Mouse (Mus musculus) lung, postnatal 4 days (tissue): ENCODE results near the gene Pld4.

Experiments
- DNase-seq, 2 experiments: peaks; one replicate each; pipeline ENCODE4 v3.0.0; 2021

Pld4 gene

DNA sequence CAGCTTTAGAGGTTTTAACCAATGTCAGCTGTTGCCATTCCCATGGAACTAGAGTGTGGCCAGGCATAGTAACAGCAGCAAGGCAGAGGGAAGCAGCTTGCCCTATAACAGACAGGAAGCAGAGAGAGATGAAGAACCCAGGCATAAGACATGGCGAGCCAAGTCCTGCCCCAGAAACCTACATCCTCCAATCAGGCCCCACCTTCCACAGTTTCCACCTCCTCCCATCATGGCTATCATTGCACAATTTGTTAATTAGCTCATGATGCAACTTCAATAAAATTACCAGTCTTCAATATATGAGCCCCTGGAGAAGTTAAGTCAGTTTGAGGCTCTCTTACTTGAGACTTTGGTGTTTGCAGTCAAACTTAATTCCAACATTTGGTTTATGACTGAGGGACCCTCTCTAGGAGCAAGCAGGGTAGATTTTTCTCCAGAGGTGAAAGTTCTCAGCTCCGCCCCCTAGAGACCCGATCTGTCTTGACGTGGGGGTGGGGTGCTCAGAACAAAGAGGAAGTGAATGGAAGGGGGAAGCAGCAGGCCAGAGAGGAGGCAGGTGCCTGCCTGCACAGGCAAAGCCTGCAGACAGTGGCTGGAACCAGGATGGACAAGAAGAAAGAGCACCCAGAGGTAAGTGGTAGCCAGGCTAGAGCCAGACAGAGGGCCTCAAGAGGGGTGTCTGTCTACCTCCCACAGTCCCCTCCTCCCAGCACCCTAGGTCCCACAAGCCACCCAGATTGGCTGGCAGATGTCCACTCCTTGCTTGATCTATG lies at the start of gene Pld4:
Gene Pld4 (plus strand): TSS at position 502 of the 773 bp plus-strand sequence.
- peak; percentile 24 to 53 for DNase-seq

DNA sequence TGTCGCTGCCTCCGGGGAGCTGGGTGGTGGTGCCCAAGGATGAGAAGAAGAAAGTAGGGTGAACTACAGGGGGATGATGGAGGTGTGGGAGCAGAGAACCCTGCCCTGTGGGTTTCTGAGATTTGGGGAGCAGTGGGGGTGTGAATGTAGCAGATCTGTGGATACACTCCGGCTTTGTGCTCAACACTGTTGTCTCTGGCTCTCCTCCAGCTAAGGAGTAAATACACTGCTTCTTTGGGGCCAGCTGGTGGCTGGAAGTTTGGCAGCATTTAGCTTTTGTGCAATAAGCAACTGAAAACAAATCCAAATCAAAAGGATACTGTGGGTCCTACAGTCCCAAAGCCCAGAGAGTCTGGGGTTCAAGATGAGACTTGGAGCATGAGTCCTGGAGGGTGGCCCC lies 46.5 kb upstream of the Pld4 start:
- DNase-seq, result peak; percentile 38 to 58

DNA sequence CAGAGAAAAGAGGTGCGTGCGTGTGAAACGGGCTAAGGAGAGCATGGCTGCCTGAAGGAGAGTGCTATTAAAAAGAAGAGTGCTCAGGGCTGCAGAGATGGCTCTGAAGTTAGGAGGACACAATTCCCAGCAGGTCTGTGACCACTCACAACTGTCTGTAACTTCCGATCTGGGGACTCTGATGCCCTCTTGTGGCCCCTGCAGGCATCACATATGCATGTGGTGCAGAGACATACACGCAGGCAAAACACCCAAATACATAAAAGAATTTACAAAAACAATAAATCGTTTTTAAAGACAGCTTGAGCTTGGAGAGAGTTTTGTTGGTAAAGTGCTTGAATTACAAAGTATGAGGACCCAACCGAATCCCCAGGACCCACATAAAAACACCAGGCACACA lies 43.3 kb upstream of the Pld4 start:
- DNase-seq, result peak; percentile 63 to 71

DNA sequence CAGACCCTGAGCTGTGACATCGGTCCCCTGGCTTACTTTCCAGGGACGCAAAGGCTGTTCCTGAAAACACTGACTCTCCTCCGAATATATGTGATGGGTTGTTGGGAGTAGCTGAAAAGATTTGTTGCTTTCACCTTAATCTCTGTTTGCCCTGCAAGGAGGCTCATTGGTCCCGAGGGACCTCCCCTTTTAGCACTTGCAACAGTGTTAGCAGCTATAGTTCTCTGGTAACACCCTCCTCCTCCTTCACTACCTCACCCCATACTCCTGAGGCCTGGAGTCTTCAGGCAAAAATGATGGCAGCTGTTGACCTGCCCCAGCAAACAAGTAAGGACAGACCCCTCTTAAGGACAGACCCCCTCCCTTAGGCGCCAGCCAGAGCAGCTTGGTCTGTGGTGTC lies 41.5 kb upstream of the Pld4 start:
- no peak for DNase-seq

DNA sequence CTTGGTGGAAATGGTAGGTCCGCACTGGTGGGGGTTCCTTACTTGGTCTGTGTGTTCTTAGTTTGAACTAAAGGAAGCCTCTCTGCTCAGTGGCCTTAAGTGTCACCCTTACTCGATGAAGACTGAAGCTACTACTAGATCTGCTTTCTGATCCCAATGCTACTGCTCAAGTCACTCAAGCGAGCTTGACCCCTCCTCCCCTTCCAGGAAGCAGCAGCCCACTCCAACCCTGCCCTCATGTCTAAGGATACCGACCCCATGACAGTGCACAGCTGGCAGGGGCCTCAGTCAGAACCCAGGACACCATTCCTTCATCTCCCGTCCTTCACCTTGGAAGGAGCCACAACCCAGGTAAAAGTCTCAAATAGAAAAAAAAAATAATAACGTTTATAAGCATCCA lies 40.2 kb upstream of the Pld4 start, which contains the start of gene Cep170b:
Gene Cep170b (plus strand): TSS at position 240 of the 400 bp plus-strand sequence.
- DNase-seq, result no peak

DNA sequence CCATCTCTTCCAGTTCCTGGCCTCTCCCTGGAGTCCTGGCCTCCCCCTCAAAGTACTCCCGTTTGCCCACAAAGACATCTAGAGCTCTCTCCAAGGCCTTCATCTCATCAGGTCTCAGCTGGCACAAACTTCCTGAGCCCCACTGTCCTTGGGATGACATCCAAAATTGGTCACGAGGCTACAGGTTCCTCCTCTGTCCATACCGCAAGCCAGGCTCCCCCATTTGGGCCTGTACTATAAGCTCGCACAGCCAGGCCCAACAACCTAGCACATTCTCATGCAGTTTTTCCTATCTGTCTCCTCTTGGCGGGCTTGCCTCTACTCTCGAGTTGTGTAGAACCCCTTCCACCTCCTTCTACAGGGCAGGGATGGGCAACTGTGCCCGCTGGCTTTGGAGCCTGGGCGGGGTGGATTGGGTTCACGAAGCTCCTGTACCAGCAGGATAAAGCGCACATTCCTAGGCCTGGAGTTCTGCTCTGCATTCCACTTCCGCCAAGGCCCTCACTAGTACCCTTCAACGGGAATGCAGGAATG lies 39.5 kb upstream of the Pld4 start:
- DNase-seq, result no peak

DNA sequence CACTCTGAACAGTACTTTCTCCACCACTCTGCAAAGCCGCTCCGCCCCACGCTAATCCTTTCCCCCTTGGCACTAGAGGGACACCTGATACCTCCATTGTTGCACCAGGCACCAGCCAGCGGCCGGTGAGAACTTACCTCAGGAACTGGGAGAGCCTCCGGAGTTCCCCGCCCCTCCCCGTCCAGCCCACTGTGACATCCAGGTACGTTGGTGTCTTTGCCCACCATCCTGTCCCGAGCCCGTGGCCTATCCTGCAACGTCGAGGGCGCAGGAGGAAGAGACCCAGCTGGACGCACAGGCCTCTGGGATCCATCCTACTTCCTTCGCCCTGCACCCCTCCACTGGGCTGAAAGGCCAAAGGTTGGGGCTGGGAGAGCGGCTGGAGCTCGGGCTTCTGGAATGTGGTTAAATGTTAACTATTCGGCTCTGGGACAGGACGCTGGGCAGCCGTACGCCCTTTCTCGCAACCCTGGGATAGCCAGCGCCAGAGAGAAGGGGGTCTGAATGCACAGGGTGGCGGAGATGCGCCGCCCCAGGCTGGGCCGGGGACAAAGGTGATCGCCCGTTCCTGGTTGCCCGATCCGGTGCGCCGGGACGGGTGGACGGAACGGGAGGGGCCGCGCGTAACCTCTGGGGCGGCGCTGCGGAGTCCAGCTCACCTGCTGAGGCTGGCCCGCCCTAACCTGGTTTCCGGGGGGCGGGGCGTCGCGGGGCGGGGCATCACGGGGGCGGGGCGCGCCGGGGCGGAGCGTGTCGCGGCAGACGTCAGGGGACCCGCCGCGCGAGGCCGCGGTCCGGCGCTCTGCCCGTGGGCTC lies 38.8 kb upstream of the Pld4 start:
- peak; percentile 75 to 90 for DNase-seq

DNA sequence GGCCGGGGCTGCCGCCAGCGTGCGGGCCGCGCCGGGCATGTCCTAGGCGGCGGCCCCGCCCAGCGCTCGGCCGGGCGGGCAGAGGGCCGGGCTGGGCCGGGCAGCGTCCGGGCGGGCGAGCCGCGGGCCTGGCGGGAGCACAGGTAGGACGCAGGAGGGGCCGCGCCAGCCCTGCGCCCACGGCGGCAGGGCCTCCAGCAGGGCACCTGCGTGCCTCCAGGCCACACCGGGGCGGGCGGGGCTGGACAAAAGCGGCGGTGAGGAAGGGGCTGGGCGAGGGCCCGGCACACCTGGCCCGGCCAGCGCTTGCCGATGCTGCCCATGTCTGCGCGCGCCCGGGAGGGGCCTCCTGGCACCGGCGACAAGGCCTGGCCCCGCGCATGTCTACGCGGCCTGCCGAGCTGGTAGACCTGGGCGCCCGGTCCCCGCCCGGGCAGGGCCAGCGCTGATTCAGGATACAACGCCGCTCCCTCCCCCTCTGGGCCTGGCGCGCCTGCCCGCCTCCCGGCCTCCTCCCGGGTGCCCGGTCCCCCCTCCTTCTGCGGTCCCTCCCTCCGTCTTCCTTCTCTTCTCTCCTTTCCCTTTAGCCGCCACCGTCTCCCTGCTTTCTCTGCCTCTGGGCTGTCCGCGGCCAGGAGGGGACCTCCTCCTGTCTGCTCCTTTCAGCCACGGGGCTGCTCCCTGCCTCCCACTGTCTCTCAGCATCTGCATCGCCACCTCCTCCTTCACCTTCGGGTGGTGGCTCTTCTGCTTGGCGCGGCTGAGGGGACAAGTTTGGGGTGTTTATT lies 38.0 kb upstream of the Pld4 start:
- DNase-seq, result peak; percentile 71 to 83

DNA sequence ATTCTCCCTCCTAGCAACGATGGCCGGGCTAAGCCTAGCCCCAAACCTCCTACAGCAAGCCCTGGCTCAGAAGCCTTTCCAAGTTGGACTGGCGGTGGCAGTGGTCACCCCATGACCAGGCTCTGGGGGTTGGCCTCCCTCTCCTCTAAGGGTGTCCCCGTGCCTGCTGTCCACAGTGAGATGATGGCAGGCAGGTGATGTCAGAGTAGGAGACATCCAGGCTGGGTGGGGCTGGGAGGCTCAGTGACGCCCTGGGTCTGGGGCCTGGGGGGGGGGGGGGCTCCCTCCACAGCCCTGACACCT lies 37.5 kb upstream of the Pld4 start:
- DNase-seq, result no peak

DNA sequence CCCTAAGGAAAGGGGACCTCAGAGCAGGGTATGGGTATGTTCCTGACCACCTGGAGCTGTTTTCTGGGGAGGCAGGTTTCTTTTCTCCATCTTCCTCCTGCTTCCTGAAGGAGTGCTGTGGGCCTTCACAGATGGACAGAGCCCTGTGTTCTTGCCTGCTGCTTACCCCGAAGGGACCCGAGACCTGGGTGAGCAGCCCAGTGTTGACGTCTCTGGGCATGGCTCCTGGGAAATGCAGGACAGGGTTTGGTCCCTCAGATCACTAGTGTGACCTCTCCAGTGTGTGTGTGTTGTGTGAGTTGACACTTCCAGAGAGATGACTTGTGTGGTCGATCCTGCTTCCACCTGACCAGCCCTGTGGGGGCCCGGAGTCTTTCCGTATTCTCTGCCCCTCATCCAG lies 37.0 kb upstream of the Pld4 start:
- no peak for DNase-seq

DNA sequence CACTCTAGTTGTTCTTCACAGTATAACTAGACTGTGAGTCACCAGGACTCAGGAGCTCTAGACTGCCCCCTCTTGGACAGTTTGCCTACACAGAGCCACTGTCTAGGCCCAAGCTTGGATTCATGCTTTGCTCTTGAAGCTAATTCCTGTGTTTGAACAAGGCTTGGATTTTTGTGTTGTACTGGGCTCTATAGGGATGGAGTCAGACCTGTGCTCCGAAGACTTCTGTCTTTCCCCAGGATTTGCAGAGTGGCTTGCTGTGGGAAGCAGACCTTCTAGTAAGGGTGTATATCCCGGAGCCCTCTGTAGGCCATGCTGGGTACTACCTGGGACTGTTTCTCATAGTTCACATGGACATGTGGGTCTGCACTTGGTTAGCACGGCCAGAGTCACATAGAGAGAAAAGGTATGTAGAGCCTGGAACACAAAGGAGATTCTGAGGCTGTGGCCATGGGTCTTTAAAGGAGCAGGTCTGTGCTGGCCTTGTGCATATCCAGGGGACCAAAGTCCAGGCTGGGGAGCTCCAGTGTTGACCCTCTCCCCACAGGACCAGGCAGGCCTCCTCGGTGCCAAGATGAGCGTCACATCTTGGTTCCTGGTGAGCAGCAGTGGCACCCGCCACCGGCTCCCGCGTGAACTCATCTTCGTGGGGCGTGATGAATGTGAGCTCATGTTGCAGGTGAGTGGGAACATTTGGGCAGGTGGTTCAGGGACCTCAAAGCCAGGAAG lies 36.2 kb upstream of the Pld4 start:
- DNase-seq, result peak; percentile 66 to 82

DNA sequence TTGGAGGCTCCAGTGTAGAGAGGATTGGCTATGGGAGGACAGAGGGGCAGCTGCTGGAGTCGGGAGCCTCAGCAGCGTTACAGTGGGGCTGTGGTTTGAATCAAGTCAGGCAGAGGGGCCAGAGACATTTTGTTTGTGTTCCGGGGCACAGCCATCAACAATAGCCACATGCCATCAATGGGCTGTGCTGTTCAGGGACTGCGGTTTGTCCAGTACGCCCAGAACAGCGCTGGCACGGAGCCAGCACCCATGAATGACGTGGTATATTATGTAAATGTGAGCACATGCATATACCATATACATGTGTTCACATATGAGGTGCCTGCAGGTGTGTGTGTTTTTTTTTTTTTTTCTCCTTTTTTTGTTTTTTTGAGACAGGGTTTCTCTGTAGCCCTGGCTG lies 32.7 kb upstream of the Pld4 start:
- DNase-seq, result no peak

DNA sequence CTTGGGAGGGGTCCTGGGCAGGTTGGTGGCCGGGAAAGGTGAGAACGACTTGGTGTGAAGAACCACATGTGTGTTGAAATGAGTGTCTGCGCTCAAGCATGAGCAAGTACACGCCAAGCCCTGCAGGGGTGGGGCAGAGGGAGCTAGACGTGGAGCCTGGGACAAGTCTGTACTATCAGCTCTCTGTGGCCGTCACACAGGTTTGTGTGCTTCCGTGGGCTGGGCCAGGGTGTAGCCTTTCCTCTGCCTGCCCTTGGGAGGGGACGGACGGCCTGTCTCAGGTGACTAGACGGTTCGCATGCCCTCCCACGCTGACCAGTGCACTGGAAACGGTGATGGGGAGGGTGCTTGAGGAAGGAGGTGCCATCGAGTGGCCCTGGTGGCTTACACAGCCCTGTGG lies 29.6 kb upstream of the Pld4 start:
- DNase-seq, result no peak

DNA sequence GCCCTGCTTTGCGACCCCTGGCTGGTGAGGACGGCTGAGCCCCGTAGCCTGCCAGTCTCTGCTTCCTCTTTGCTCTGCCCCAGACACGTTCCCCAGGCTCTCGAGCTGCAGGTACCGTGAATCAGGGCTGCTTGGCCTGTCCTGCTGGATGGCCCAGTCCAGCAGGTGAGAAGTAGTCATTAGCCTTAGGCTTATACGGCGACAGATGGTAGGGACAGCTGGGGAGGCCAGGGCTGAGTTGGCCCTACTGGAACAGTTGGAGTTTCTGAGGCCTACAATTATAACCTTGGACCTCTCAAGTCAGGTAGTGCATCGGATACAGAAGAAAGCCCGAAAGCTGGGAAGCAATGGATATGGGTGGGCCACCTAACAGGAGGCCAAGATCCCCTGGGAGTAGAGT lies 27.9 kb upstream of the Pld4 start:
- no peak for DNase-seq

DNA sequence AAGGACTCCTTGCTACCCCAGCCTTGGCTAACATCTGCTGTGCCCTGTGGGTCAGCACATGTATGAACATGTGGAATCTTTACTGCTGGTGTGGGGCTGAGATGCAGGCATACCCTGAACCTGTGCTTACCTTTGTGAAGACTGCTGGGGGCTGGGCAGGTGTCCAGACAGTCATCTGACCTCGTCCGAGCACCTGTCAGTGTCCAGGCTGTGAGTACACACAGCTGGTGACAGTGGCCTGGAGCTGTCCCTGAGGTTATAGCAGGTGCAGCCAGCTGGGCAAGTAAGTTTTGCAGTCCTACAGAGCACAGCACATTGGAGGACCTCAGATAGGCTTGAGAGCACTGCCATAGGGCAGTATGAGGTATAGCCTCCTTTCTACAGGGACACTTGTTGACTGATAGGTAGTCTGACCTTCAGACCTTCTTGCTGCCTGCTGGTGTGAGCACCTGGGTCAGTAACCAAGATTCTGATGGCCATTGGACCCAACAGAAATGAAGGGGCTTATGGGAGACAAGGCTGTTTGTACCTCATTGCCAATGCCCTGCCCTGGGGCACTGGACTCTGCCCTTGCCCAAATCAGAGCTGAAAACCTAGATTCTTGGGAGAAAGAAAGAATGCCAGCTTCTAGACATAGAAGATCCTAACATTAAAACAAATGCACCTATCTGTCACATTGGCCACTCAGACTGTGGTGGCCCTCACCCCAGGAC lies 26.2 kb upstream of the Pld4 start:
- DNase-seq, result peak in 1 of 2 experiments; percentile 20

DNA sequence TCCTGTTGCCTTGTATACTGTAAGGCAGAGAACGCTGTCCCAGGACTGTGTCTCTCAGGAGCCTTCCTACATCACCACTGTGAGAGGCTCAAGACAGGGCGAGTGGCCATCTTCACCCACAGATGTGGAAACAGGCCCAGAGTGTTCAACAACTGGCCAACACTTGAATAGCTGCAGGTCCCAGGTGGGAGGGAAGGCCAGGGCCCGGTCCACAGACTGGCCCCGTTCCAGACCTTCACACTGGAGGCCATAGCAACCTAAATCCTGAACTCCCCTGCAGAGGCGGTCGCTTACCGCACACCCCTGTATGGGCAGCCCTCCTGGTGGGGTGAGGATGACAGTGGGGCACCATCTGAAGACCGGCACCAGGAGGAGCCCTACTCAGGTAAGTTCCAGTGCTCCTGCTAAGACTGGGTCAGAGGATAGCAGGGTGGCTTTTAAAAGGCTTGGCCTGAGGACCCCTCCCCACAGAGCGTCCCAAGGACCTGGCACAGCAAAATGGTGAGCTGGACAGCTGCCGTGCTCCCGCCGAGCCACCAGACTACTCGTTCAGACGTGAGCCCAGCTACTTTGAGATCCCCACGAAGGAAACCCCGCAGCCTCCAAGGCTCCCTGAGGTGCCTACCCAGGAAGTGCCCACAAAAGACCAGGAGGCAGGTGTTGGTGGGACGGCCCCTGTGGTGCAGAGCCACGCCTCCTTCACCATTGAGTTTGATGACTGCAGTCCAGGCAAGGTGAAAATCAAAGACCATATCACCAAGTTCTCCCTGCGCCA lies 25.4 kb upstream of the Pld4 start:
- peak in 1 of 2 experiments; percentile 19 for DNase-seq

DNA sequence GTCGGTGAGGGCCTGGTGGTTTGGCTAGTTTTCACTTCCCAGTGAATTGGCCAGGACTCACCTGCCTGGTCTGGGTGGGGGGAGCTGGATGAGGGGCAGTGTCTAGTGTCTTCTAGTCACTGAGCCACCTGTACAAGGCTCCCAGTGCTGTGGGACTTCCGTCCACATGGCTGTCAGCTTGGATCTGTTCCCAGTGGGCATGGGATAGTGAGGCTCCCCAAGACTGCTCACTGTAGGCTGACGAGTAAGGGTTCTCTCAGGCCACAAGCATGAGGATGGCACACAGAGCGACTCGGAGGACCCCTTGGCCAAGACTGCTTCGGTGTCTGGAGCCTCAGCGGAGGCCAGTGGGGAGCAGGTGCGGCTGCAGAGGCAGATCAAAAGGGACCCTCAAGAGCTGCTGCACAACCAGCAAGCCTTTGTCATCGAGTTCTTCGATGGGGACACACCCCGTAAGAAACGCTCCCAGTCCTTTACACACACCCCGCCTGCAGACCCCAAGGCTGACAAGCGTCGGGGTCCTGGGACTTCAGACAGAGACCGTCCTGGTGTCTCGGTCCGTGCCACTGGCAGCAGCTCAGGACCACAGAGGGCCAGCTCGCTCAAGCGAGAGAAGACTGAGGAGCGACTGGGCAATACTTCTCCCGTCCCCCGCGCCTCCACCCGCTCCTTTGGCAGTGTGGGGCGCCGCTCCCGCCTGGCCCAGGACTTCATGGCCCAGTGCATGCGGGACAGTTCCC lies 24.4 kb upstream of the Pld4 start:
- DNase-seq, result peak in 1 of 2 experiments; percentile 20

DNA sequence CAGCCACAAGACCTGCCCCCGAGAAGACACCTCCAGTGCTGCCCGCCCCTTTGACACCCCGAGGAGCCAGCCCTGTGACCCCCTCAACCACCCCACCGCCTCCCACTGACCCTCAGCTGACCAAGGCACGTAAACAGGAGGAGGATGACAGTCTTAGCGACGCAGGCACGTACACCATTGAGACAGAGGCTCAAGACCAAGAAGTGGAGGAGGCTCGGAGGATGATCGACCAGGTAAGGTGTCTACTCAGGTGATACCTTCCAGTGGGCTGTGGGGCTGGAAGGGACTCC lies 23.9 kb upstream of the Pld4 start:
- no peak for DNase-seq

DNA sequence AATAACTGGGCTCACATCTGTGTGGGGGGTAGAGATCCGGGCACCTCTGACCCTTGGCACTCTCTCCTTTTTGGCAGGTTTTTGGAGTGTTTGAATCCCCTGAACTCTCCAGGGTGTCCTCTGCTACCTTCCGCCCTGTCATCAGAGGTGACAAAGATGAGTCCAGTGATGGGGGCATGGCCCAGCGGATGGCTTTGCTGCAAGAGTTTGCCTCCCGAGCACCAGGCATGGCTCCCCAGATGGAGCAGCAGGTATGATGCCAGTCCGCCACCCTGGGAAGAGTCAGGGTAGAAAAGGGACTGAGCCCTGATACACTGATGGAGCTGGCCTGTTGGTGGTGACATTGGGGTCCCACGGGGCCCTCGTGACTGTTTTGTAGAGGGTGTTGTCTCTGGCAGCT lies 23.4 kb upstream of the Pld4 start:
- peak in 1 of 2 experiments; percentile 17 for DNase-seq

DNA sequence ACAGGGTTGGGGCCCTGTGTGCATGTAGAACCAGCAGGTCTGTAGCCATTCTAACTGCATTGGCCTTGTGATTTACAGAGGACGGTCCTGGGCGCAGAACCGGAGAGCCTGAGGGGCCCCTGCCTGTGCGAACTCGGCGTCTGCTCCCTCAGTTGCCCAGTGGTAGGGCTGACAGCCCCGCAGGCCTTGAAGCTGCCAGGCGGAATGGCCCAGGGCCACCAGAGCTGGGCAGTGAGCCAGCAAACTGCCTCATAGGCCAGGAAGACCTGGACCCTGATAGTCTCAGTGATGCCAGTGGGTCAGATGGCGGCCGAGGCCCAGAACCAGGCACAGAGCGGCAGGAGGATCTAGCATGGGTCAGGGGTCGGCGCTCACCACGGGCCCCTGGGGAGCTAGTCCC lies 22.7 kb upstream of the Pld4 start:
- DNase-seq, result peak in 1 of 2 experiments; percentile 29
